Mouse (Mus musculus): Measurements from ENCODE around the gene Pex14. TPM values are rescaled to one million over a fixed set of nuclear protein-coding genes. Genes with fewer than 3 reads are reported as not detected.
A peak's percentile ranks its signal among the peaks of the same experiment; 100 is the strongest.

The Pex14 gene
- polyA plus RNA-seq, 1 experiment from 2014 or later, result 44.6 TPM

- ATAC-seq (replicated peaks; ENCODE audit: extremely low read depth, insufficient read depth, low FRiP score), result no peak
- Histone ChIP-seq H3K36me3 (ENCODE audit: control insufficient read depth, insufficient read depth) (no peaks in the 10 kb centered on the region), H3K4me2 (ENCODE audit: low read depth, low read length) (no peak overlapping the region), H3K27ac (ENCODE audit: low read length) (no peak overlapping the region), H3K9me3 (replicated peaks; ENCODE audit: control insufficient read depth, low read length) (no peaks in the 10 kb centered on the region), H3K27me3 (ENCODE audit: control insufficient read depth, insufficient read depth, low read length) (no peaks in the 10 kb centered on the region), H3K4me1 (ENCODE audit: control insufficient read depth, insufficient read depth, low read length) (peaks cover 38% of the 10 kb centered on the region), H3K9ac (ENCODE audit: low read length) (no peak overlapping the region), H3K4me3 (ENCODE audit: low read length) (no peak overlapping the region)
- 63% methylated on average over 21 of the region's 21 CpGs for WGBS
Measured at GRCm38 (mm10) chr4:149062406-149063318, 37.0 kb downstream of the Pex14 start.

- Histone ChIP-seq H3K4me2 (ENCODE audit: low read depth, low read length) (no peak overlapping the region), H3K9ac (ENCODE audit: low read length) (peak overlapping the region; percentile 14; the same call in 1 of the 2 replicates), H3K27me3 (ENCODE audit: control insufficient read depth, insufficient read depth, low read length) (no peaks in the 10 kb centered on the region), H3K36me3 (ENCODE audit: control insufficient read depth, insufficient read depth) (no peaks in the 10 kb centered on the region), H3K27ac (ENCODE audit: low read length) (no peak overlapping the region), H3K4me1 (ENCODE audit: control insufficient read depth, insufficient read depth, low read length) (peaks cover 40% of the 10 kb centered on the region), H3K9me3 (replicated peaks; ENCODE audit: control insufficient read depth, low read length) (no peaks in the 10 kb centered on the region), H3K4me3 (ENCODE audit: low read length) (no peak overlapping the region)
- 61% methylated on average over 13 of the region's 13 CpGs for WGBS
- no peak for ATAC-seq (replicated peaks; ENCODE audit: extremely low read depth, insufficient read depth, low FRiP score)
Measured at GRCm38 (mm10) chr4:149061432-149061718, 38.3 kb downstream of the Pex14 start.

- Histone ChIP-seq H3K4me1 (ENCODE audit: control insufficient read depth, insufficient read depth, low read length) (peaks cover 42% of the 10 kb centered on the region), H3K9ac (ENCODE audit: low read length) (peak overlapping the region; percentile 14; the same call in 1 of the 2 replicates), H3K27ac (ENCODE audit: low read length) (no peak overlapping the region), H3K9me3 (replicated peaks; ENCODE audit: control insufficient read depth, low read length) (no peaks in the 10 kb centered on the region), H3K4me2 (ENCODE audit: low read depth, low read length) (no peak overlapping the region), H3K4me3 (ENCODE audit: low read length) (no peak overlapping the region), H3K27me3 (ENCODE audit: control insufficient read depth, insufficient read depth, low read length) (no peaks in the 10 kb centered on the region), H3K36me3 (ENCODE audit: control insufficient read depth, insufficient read depth) (no peaks in the 10 kb centered on the region)
- WGBS, result 46% methylated on average over 14 of the region's 14 CpGs
- no peak for ATAC-seq (replicated peaks; ENCODE audit: extremely low read depth, insufficient read depth, low FRiP score)
Measured at GRCm38 (mm10) chr4:149060621-149061431, 38.9 kb downstream of the Pex14 start.

GRCm38 (mm10) chr4:149059713-149060112 is 40.0 kb downstream of the Pex14 start:
- no peak overlapping the region for H3K4me2 ChIP-seq (ENCODE audit: low read depth, low read length)
- no peaks in the 10 kb centered on the region for H3K27me3 ChIP-seq (ENCODE audit: control insufficient read depth, insufficient read depth, low read length)
- H3K36me3 ChIP-seq (ENCODE audit: control insufficient read depth, insufficient read depth), result no peaks in the 10 kb centered on the region
- H3K4me1 ChIP-seq (ENCODE audit: control insufficient read depth, insufficient read depth, low read length), result peaks cover 42% of the 10 kb centered on the region
- ATAC-seq (replicated peaks; ENCODE audit: extremely low read depth, insufficient read depth, low FRiP score), result no peak
- H3K9me3 ChIP-seq (replicated peaks; ENCODE audit: control insufficient read depth, low read length), result no peaks in the 10 kb centered on the region
- H3K9ac ChIP-seq (ENCODE audit: low read length), result 0 out of 2 replicates have a peak overlapping the region, but pooled peaks have one; percentile 14
- 82% methylated on average over 9 of the region's 9 CpGs for WGBS
- H3K27ac ChIP-seq (ENCODE audit: low read length), result no peak overlapping the region
- H3K4me3 ChIP-seq (ENCODE audit: low read length), result no peak overlapping the region

- H3K4me3 ChIP-seq (ENCODE audit: low read length), result no peak overlapping the region
- WGBS, result 71% methylated on average over 7 of the region's 7 CpGs
- H3K36me3 ChIP-seq (ENCODE audit: control insufficient read depth, insufficient read depth), result no peaks in the 10 kb centered on the region
- H3K27me3 ChIP-seq (ENCODE audit: control insufficient read depth, insufficient read depth, low read length), result no peaks in the 10 kb centered on the region
- H3K9ac ChIP-seq (ENCODE audit: low read length), result peak overlapping the region; percentile 31; the same call in 1 of the 2 replicates
- ATAC-seq (replicated peaks; ENCODE audit: extremely low read depth, insufficient read depth, low FRiP score), result no peak
- H3K4me1 ChIP-seq (ENCODE audit: control insufficient read depth, insufficient read depth, low read length), result peaks cover 42% of the 10 kb centered on the region
- no peaks in the 10 kb centered on the region for H3K9me3 ChIP-seq (replicated peaks; ENCODE audit: control insufficient read depth, low read length)
- H3K27ac ChIP-seq (ENCODE audit: low read length), result no peak overlapping the region
- no peak overlapping the region for H3K4me2 ChIP-seq (ENCODE audit: low read depth, low read length)
Measured at GRCm38 (mm10) chr4:149058298-149058697, 41.4 kb downstream of the Pex14 start.

- H3K4me3 ChIP-seq (ENCODE audit: low read length), result peak overlapping the region; percentile 30
- ATAC-seq (replicated peaks; ENCODE audit: extremely low read depth, insufficient read depth, low FRiP score), result peak; percentile 49; the same call in 1 of the 2 replicates
- H3K4me1 ChIP-seq (ENCODE audit: control insufficient read depth, insufficient read depth, low read length), result peaks cover 42% of the 10 kb centered on the region
- peak overlapping the region; percentile 59 for H3K4me2 ChIP-seq (ENCODE audit: low read depth, low read length)
- peak overlapping the region; percentile 67 for H3K27ac ChIP-seq (ENCODE audit: low read length)
- 27% methylated on average over 14 of the region's 14 CpGs for WGBS
- peak overlapping the region; percentile 65 for H3K9ac ChIP-seq (ENCODE audit: low read length)
- H3K36me3 ChIP-seq (ENCODE audit: control insufficient read depth, insufficient read depth), result no peaks in the 10 kb centered on the region
- no peaks in the 10 kb centered on the region for H3K9me3 ChIP-seq (replicated peaks; ENCODE audit: control insufficient read depth, low read length)
- no peaks in the 10 kb centered on the region for H3K27me3 ChIP-seq (ENCODE audit: control insufficient read depth, insufficient read depth, low read length)
Measured at GRCm38 (mm10) chr4:149057470-149057869, 42.2 kb downstream of the Pex14 start.

- Histone ChIP-seq H3K27me3 (ENCODE audit: control insufficient read depth, insufficient read depth, low read length) (no peaks in the 10 kb centered on the region), H3K36me3 (ENCODE audit: control insufficient read depth, insufficient read depth) (no peaks in the 10 kb centered on the region), H3K9ac (ENCODE audit: low read length) (peak overlapping the region; percentile 65), H3K9me3 (replicated peaks; ENCODE audit: control insufficient read depth, low read length) (no peaks in the 10 kb centered on the region), H3K4me2 (ENCODE audit: low read depth, low read length) (peak overlapping the region; percentile 59), H3K4me1 (ENCODE audit: control insufficient read depth, insufficient read depth, low read length) (peaks cover 42% of the 10 kb centered on the region), H3K27ac (ENCODE audit: low read length) (peak overlapping the region; percentile 67), H3K4me3 (ENCODE audit: low read length) (peak overlapping the region; percentile 30)
- WGBS, result 67% methylated on average over 16 of the region's 16 CpGs
- peak; percentile 23 for ATAC-seq (replicated peaks; ENCODE audit: extremely low read depth, insufficient read depth, low FRiP score)
Measured at GRCm38 (mm10) chr4:149056957-149057356, 42.7 kb downstream of the Pex14 start.

- 73% methylated on average over 6 of the region's 6 CpGs for WGBS
- no peak for ATAC-seq (replicated peaks; ENCODE audit: extremely low read depth, insufficient read depth, low FRiP score)
Measured at GRCm38 (mm10) chr4:149055847-149056246, 43.8 kb downstream of the Pex14 start.

More at GRCm38 (mm10) chr4:149055847-149056246, 43.8 kb downstream of the Pex14 start:
- H3K4me3 ChIP-seq (ENCODE audit: low read length), result no peak overlapping the region
- no peaks in the 10 kb centered on the region for H3K36me3 ChIP-seq (ENCODE audit: control insufficient read depth, insufficient read depth)
- peaks cover 36% of the 10 kb centered on the region for H3K4me1 ChIP-seq (ENCODE audit: control insufficient read depth, insufficient read depth, low read length)
- H3K4me2 ChIP-seq (ENCODE audit: low read depth, low read length), result no peak overlapping the region
- no peak overlapping the region for H3K9ac ChIP-seq (ENCODE audit: low read length)
- H3K27me3 ChIP-seq (ENCODE audit: control insufficient read depth, insufficient read depth, low read length), result no peaks in the 10 kb centered on the region
- H3K27ac ChIP-seq (ENCODE audit: low read length), result no peak overlapping the region
- H3K9me3 ChIP-seq (replicated peaks; ENCODE audit: control insufficient read depth, low read length), result no peaks in the 10 kb centered on the region
